Mouse (Mus musculus) hindbrain, embryonic 13.5 days (tissue): Measurements from ENCODE around the gene Mettl18. TPM values are rescaled to one million over a fixed set of nuclear protein-coding genes. Genes with fewer than 3 reads are reported as not detected.

ENCODE experiments used
- ATAC-seq: fragments of 200-750 bp; cut with Nextera tagmentation; 2 replicates; pipeline ENCODE4 v1.8.0; 2017; ENCODE audit warnings: moderate TSS enrichment; ENCODE audit not compliant: low FRiP score
- H3K27ac ChIP-seq: fragments of 300-500 bp; sonication (generic); 2 replicates; pipeline ENCODE4 v1.5.1; 2015; ENCODE audit warnings: inconsistent platforms, mild to moderate bottlenecking, moderate library complexity
- H3K27me3 ChIP-seq: fragments of 300-500 bp; sonication (generic); 2 replicates; pipeline ENCODE4 v1.6.1; 2015; ENCODE audit warnings: mild to moderate bottlenecking, inconsistent platforms
- H3K36me3 ChIP-seq: fragments of 300-500 bp; sonication (generic); 2 replicates; pipeline ENCODE4 v1.6.1; 2015; ENCODE audit warnings: mild to moderate bottlenecking, inconsistent platforms
- H3K4me1 ChIP-seq: fragments of 300-500 bp; sonication (generic); replicated peaks from 2 replicates; pipeline ENCODE4 v1.6.1; 2015; ENCODE audit warnings: inconsistent platforms
- H3K4me2 ChIP-seq: fragments of 300-500 bp; sonication (generic); 2 replicates; pipeline ENCODE4 v1.6.1; 2015; ENCODE audit warnings: inconsistent platforms, mild to moderate bottlenecking, moderate library complexity
- H3K4me3 ChIP-seq: fragments of 300-500 bp; sonication (generic); 2 replicates; pipeline ENCODE4 v1.5.1; 2015; ENCODE audit warnings: mild to moderate bottlenecking, inconsistent platforms
- H3K9ac ChIP-seq: fragments of 300-500 bp; sonication (generic); 2 replicates; pipeline ENCODE4 v1.6.1; 2015; ENCODE audit warnings: mild to moderate bottlenecking, inconsistent platforms
- H3K9me3 ChIP-seq: fragments of 300-500 bp; sonication (generic); 2 replicates; pipeline ENCODE4 v1.6.1; 2016; ENCODE audit warnings: inconsistent platforms
- WGBS: fragments of 180-500 bp; shearing (Covaris S2); methylation state at CpG from one replicate; pipeline ENCODE4 v1.1.7; 2015; 5-methylcytosine and 5-hydroxymethylcytosine counted together
- polyA plus RNA-seq: library from polyadenylated mRNA; unstranded; fragments of >200 nt; fragmentation: Nextera tagmentation; extraction: Ambion mirVana; gene quantifications from 2 replicates; pipeline ENCODE4 v1.2.1, GENCODE M21; 2015

The Mettl18 gene
- 7.3 and 8.5 TPM in 2 replicates for polyA plus RNA-seq

GRCm38 (mm10) chr1:163994721-163995608 lies at the start of gene Mettl18, which contains the start of gene BC055324:
TSS of gene Mettl18 (plus strand) at chr1:163994889.
TSS of gene BC055324 (minus strand) at chr1:163994796.
- H3K4me1 ChIP-seq = peaks cover 18% of the 10 kb centered on the region
- peak within 1 kb of the TSS; percentile 80 for H3K4me3 ChIP-seq
- H3K4me2 ChIP-seq = peak within 1 kb of the TSS; percentile 79
- no peaks in the 10 kb centered on the region for H3K9me3 ChIP-seq
- peak within 1 kb of the TSS; percentile 82 for H3K9ac ChIP-seq
- peak within 1 kb of the TSS; percentile 90 for H3K27ac ChIP-seq
- ATAC-seq = peak; percentile 99
- 3% methylated on average over 43 of the region's 43 CpGs for WGBS
- no peaks in the 10 kb centered on the region for H3K27me3 ChIP-seq
- no peaks in the 10 kb centered on the region for H3K36me3 ChIP-seq

GRCm38 (mm10) chr1:163953396-163953795 lies 41.3 kb upstream of the Mettl18 start:
- no peak for ATAC-seq
- H3K9ac ChIP-seq = no peak overlapping the region
- H3K27ac ChIP-seq = no peak overlapping the region
- H3K4me3 ChIP-seq = no peak overlapping the region
- no peaks in the 10 kb centered on the region for H3K27me3 ChIP-seq
- WGBS = 90% methylated on average over 2 of the region's 2 CpGs
- H3K36me3 ChIP-seq = peaks cover 76% of the 10 kb centered on the region
- H3K9me3 ChIP-seq = no peaks in the 10 kb centered on the region
- no peak overlapping the region for H3K4me2 ChIP-seq
- H3K4me1 ChIP-seq = no peaks in the 10 kb centered on the region

- WGBS = 88% methylated on average over 3 of the region's 3 CpGs
- H3K27me3 ChIP-seq = no peaks in the 10 kb centered on the region
- no peak overlapping the region for H3K4me2 ChIP-seq
- no peak overlapping the region for H3K4me3 ChIP-seq
- H3K9ac ChIP-seq = no peak overlapping the region
- H3K27ac ChIP-seq = no peak overlapping the region
- H3K4me1 ChIP-seq = no peaks in the 10 kb centered on the region
- H3K36me3 ChIP-seq = peaks cover 43% of the 10 kb centered on the region
- no peak for ATAC-seq
- H3K9me3 ChIP-seq = no peaks in the 10 kb centered on the region
Observed at GRCm38 (mm10) chr1:163958036-163958435, 36.7 kb upstream of the Mettl18 start.

GRCm38 (mm10) chr1:163964008-163964689 lies 30.5 kb upstream of the Mettl18 start:
- Histone ChIP-seq H3K27me3 (no peaks in the 10 kb centered on the region), H3K4me3 (no peak overlapping the region), H3K9ac (no peak overlapping the region), H3K27ac (no peak overlapping the region), H3K36me3 (peaks cover 24% of the 10 kb centered on the region), H3K4me2 (no peak overlapping the region), H3K9me3 (no peaks in the 10 kb centered on the region), H3K4me1 (no peaks in the 10 kb centered on the region)
- WGBS = 91% methylated on average over 10 of the region's 10 CpGs
- no peak for ATAC-seq

GRCm38 (mm10) chr1:163974471-163974870 lies 20.2 kb upstream of the Mettl18 start:
- Histone ChIP-seq H3K4me2 (no peak overlapping the region), H3K27me3 (no peaks in the 10 kb centered on the region), H3K36me3 (peaks cover 3% of the 10 kb centered on the region; the same call in 1 of the 2 replicates), H3K9ac (no peak overlapping the region), H3K27ac (no peak overlapping the region), H3K4me3 (no peak overlapping the region), H3K4me1 (no peaks in the 10 kb centered on the region), H3K9me3 (no peaks in the 10 kb centered on the region)
- WGBS = 91% methylated on average over 1 of the region's 1 CpGs
- no peak for ATAC-seq

GRCm38 (mm10) chr1:163975088-163975487 lies 19.6 kb upstream of the Mettl18 start:
- ATAC-seq = no peak
- Histone ChIP-seq H3K9ac (no peak overlapping the region), H3K4me2 (no peak overlapping the region), H3K4me3 (no peak overlapping the region), H3K36me3 (peaks cover 3% of the 10 kb centered on the region; the same call in 1 of the 2 replicates), H3K9me3 (no peaks in the 10 kb centered on the region), H3K27me3 (no peaks in the 10 kb centered on the region), H3K4me1 (no peaks in the 10 kb centered on the region), H3K27ac (no peak overlapping the region)
- 99% methylated on average over 2 of the region's 2 CpGs for WGBS

- no peaks in the 10 kb centered on the region for H3K9me3 ChIP-seq
- no peak overlapping the region for H3K27ac ChIP-seq
- no peaks in the 10 kb centered on the region for H3K4me1 ChIP-seq
- H3K4me3 ChIP-seq = no peak overlapping the region
- H3K27me3 ChIP-seq = no peaks in the 10 kb centered on the region
- H3K36me3 ChIP-seq = peaks cover 6% of the 10 kb centered on the region
- no peak overlapping the region for H3K4me2 ChIP-seq
- WGBS = 92% methylated on average over 1 of the region's 1 CpGs
- H3K9ac ChIP-seq = no peak overlapping the region
- no peak for ATAC-seq
Observed at GRCm38 (mm10) chr1:163976515-163976914, 18.2 kb upstream of the Mettl18 start.

GRCm38 (mm10) chr1:163992371-163992770 lies 2.3 kb upstream of the Mettl18 start:
- no peaks in the 10 kb centered on the region for H3K27me3 ChIP-seq
- H3K27ac ChIP-seq = no peak overlapping the region
- H3K9me3 ChIP-seq = no peaks in the 10 kb centered on the region
- H3K4me3 ChIP-seq = no peak overlapping the region
- ATAC-seq = no peak
- H3K9ac ChIP-seq = no peak overlapping the region
- WGBS = 94% methylated on average over 4 of the region's 4 CpGs
- H3K4me2 ChIP-seq = no peak overlapping the region
- peaks cover 18% of the 10 kb centered on the region for H3K4me1 ChIP-seq
- no peaks in the 10 kb centered on the region for H3K36me3 ChIP-seq

GRCm38 (mm10) chr1:163994173-163994720 lies 442 bp upstream of the Mettl18 start:
- H3K36me3 ChIP-seq = no peaks in the 10 kb centered on the region
- peak overlapping the region; percentile 80 for H3K4me3 ChIP-seq
- H3K4me2 ChIP-seq = peak overlapping the region; percentile 79
- WGBS = 1% methylated on average over 38 of the region's 38 CpGs
- no peaks in the 10 kb centered on the region for H3K27me3 ChIP-seq
- H3K27ac ChIP-seq = no peak overlapping the region
- peaks cover 18% of the 10 kb centered on the region for H3K4me1 ChIP-seq
- peak; percentile 87 for ATAC-seq
- no peaks in the 10 kb centered on the region for H3K9me3 ChIP-seq
- H3K9ac ChIP-seq = peak overlapping the region; percentile 82

- no peaks in the 10 kb centered on the region for H3K9me3 ChIP-seq
- ATAC-seq = no peak
- 78% methylated on average over 2 of the region's 2 CpGs for WGBS
- no peaks in the 10 kb centered on the region for H3K27me3 ChIP-seq
- H3K4me1 ChIP-seq = peaks cover 18% of the 10 kb centered on the region
- H3K9ac ChIP-seq = peak overlapping the region; percentile 82
- H3K36me3 ChIP-seq = no peaks in the 10 kb centered on the region
- H3K27ac ChIP-seq = peak overlapping the region; percentile 90; the same call in 1 of the 2 replicates
- peak overlapping the region; percentile 80 for H3K4me3 ChIP-seq
- H3K4me2 ChIP-seq = peak overlapping the region; percentile 79
Observed at GRCm38 (mm10) chr1:163995609-163995913, 872 bp downstream of the Mettl18 start.

GRCm38 (mm10) chr1:164001831-164002452 lies 7.3 kb downstream of the Mettl18 start:
- Histone ChIP-seq H3K27ac (no peak overlapping the region), H3K27me3 (no peaks in the 10 kb centered on the region), H3K36me3 (no peaks in the 10 kb centered on the region), H3K4me1 (no peaks in the 10 kb centered on the region), H3K9ac (no peak overlapping the region), H3K4me2 (no peak overlapping the region), H3K9me3 (no peaks in the 10 kb centered on the region), H3K4me3 (no peak overlapping the region)
- no peak for ATAC-seq
- 65% methylated on average over 6 of the region's 6 CpGs for WGBS

GRCm38 (mm10) chr1:164004311-164004710 lies 9.6 kb downstream of the Mettl18 start:
- H3K9ac ChIP-seq = no peak overlapping the region
- no peaks in the 10 kb centered on the region for H3K36me3 ChIP-seq
- no peak overlapping the region for H3K27ac ChIP-seq
- WGBS = 85% methylated on average over 3 of the region's 3 CpGs
- H3K4me1 ChIP-seq = no peaks in the 10 kb centered on the region
- no peak overlapping the region for H3K4me2 ChIP-seq
- H3K9me3 ChIP-seq = no peaks in the 10 kb centered on the region
- H3K27me3 ChIP-seq = no peaks in the 10 kb centered on the region
- ATAC-seq = no peak
- no peak overlapping the region for H3K4me3 ChIP-seq
